ENCODE assay signal across 8 mouse cellular contexts in genomic region chr1:171346095-171346450, GRCm38 (mm10). TPM values are rescaled to one million over a fixed set of nuclear protein-coding genes. Genes with fewer than 3 reads are reported as not detected.
A peak's percentile ranks its signal among the peaks of the same experiment; 100 is the strongest.
DNase-seq lines count a peak whose midpoint lies in the region; ATAC-seq and TF ChIP-seq lines count a peak whose summit lies in the region.

No protein-coding gene starts in this region.

- DNase-seq in lung, adult 2 months = no peak
- DNase-seq in lung, postnatal 10 days = no peak
- DNase-seq in induced T-regulatory cell, adult 2 months (ENCODE audit: low read depth) = peak; percentile 58
- DNase-seq in layer of hippocampus, postnatal 36 days = no peak
- DNase-seq in layer of hippocampus, adult 11-12 months (ENCODE audit: low spot score) = no peak

- WGBS in lung, adult 2 months = under 1% methylated on average over 14 of the region's 14 CpGs
- WGBS in midbrain, embryonic 12.5 days = 2% methylated on average over 14 of the region's 14 CpGs

- no peak overlapping the region for H3K27ac ChIP-seq in midbrain, embryonic 12.5 days (replicated peaks)

- H3K9me3 ChIP-seq in midbrain, embryonic 12.5 days = peaks cover 6% of the 10 kb centered on the region; the same call in 1 of the 2 replicates

- no peak for TF ChIP-seq CTCF in lung, adult 2 months (IDR thresholded peaks at IDR 0.05; ENCODE audit: insufficient read depth, low read length)

- no peaks in the 10 kb centered on the region for H3K27me3 ChIP-seq in midbrain, embryonic 12.5 days

- peak; percentile 7 for ATAC-seq in common myeloid progenitor, adult 5-6 weeks (replicated peaks; ENCODE audit: low read depth, poor library complexity, severe bottlenecking)
- no peak for ATAC-seq in midbrain, embryonic 12.5 days (ENCODE audit: low FRiP score, low read depth)
- ATAC-seq in cerebellum, adult (ENCODE audit: insufficient number of reproducible peaks, low FRiP score, low TSS enrichment) = no peak

- no peak for TF ChIP-seq POLR2A in lung, adult 2 months (IDR thresholded peaks at IDR 0.05; ENCODE audit: borderline replicate concordance, extremely low read depth, low read depth, low read length)

- peak overlapping the region; percentile 82 for H3K4me2 ChIP-seq in midbrain, embryonic 12.5 days (replicated peaks)

- H3K4me1 ChIP-seq in lung, adult 2 months (ENCODE audit: control insufficient read depth, insufficient read depth, low read length) = peaks cover 6% of the 10 kb centered on the region; the same call in 1 of the 2 replicates
- H3K4me1 ChIP-seq in midbrain, embryonic 12.5 days = peaks cover 30% of the 10 kb centered on the region

- H3K9ac ChIP-seq in midbrain, embryonic 12.5 days (replicated peaks) = peak overlapping the region; percentile 80

- H3K4me3 ChIP-seq in lung, adult 2 months (replicated peaks; ENCODE audit: extremely low read depth, low read depth, low read length) = peak overlapping the region; percentile 97
- peak overlapping the region; percentile 91 for H3K4me3 ChIP-seq in midbrain, embryonic 12.5 days

- H3K36me3 ChIP-seq in midbrain, embryonic 12.5 days = peaks cover 26% of the 10 kb centered on the region

RNA-seq across cellular contexts. Expression of gene Pfdn2, which starts 0.6 kb away (rescaled TPM):
- polyA plus RNA-seq in lung, adult 2 months (2012; rRNA removed) = 9.0 and 20.0 TPM in 2 replicates
- 37.2 and 65.3 TPM in 2 replicates for total RNA-seq in common myeloid progenitor, adult 5-6 weeks (2017)
- 140 and 149 TPM in 2 replicates for polyA plus RNA-seq in midbrain, embryonic 12.5 days (2016; fragmentation: Nextera tagmentation; extraction: Ambion mirVana)
- total RNA-seq in layer of hippocampus, postnatal 36 days (2021) = 100 to 1,000 TPM; 160 to 166 TPM

RNA-seq across cellular contexts. Expression of gene Nit1, which starts 0.6 kb away (rescaled TPM):
- polyA plus RNA-seq in lung, adult 2 months (2012; rRNA removed) = 42.7 and 44.1 TPM in 2 replicates
- total RNA-seq in common myeloid progenitor, adult 5-6 weeks (2017) = 43.4 and 49.3 TPM in 2 replicates
- polyA plus RNA-seq in midbrain, embryonic 12.5 days (2016; fragmentation: Nextera tagmentation; extraction: Ambion mirVana) = 45.9 and 49.7 TPM in 2 replicates
- 10 to 100 TPM; 45.9 to 49.5 TPM for total RNA-seq in layer of hippocampus, postnatal 36 days (2021)

RNA-seq across cellular contexts. Expression of gene Klhdc9, which starts 14.5 kb away (rescaled TPM):
- 1.9 and 3.4 TPM in 2 replicates for polyA plus RNA-seq in lung, adult 2 months (2012; rRNA removed)
- 1.1 and 3.9 TPM in 2 replicates for total RNA-seq in common myeloid progenitor, adult 5-6 weeks (2017)
- 1.9 and 2.3 TPM in 2 replicates for polyA plus RNA-seq in midbrain, embryonic 12.5 days (2016; fragmentation: Nextera tagmentation; extraction: Ambion mirVana)
- 1 to 10 TPM; 4.1 to 4.7 TPM for total RNA-seq in layer of hippocampus, postnatal 36 days (2021)

RNA-seq across cellular contexts. Expression of gene Dedd, which starts 17.1 kb away (rescaled TPM):
- polyA plus RNA-seq in lung, adult 2 months (2012; rRNA removed) = 34.5 and 47.0 TPM in 2 replicates
- 16.4 and 25.8 TPM in 2 replicates for total RNA-seq in common myeloid progenitor, adult 5-6 weeks (2017)
- polyA plus RNA-seq in midbrain, embryonic 12.5 days (2016; fragmentation: Nextera tagmentation; extraction: Ambion mirVana) = 49.3 and 51.9 TPM in 2 replicates
- 10 to 100 TPM; 36.5 to 41.3 TPM for total RNA-seq in layer of hippocampus, postnatal 36 days (2021)

RNA-seq across cellular contexts. Expression of gene Nectin4, which starts 23.8 kb away (rescaled TPM):
- 10.3 and 19.2 TPM in 2 replicates for polyA plus RNA-seq in lung, adult 2 months (2012; rRNA removed)
- 2.3 and 2.4 TPM in 2 replicates for total RNA-seq in common myeloid progenitor, adult 5-6 weeks (2017)
- 0.88 and 1.4 TPM in 2 replicates for polyA plus RNA-seq in midbrain, embryonic 12.5 days (2016; fragmentation: Nextera tagmentation; extraction: Ambion mirVana)
- total RNA-seq in layer of hippocampus, postnatal 36 days (2021) = 1 to 10 TPM; 3.6 to 4.7 TPM
